8 mouse cellular contexts compared by ENCODE assay signal in the genomic region with DNA sequence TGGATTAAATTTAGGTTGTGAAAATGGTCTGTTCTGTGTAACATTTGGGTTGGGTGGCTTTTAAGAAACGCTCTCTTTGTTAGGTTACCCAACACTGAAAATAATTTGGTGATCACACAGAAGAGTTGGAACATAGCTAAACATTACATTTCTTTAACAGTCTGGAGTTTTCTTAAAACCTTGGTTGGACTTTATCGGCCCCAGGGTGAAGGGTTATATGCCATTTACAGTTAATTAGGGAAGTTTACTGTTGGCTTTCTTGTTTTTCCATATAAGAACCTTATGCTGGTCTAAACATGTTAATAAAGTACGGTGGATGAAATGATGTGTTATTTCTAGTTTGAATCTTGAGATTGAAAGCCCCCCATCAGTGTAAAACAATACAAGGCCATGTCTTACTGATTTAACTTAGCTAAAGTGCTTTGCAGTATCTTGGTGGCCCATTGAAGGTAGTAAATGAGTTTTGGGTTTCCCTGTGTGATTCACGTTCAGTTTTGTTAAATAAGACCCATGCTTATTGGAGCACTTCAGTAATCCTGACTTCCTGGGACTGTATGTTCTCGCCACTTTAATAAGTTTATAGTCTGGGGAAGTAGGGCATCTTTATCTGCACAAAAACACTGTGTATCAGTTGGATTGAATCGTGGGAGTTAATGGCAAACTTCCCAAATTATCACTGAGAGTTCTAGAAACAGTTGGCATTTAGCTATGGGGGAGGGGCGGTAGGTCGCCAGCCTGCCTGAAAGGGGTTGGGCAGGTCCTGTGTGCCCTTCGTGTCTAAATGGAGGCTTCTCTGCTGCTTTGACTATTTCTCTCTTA. TPM values are rescaled to one million over a fixed set of nuclear protein-coding genes. Genes with fewer than 3 reads are reported as not detected.
DNase-seq lines count a peak whose midpoint lies in the region; ATAC-seq and TF ChIP-seq lines count a peak whose summit lies in the region.

No protein-coding gene starts in this region.

- no peak for ATAC-seq in liver, embryonic 13.5 days (ENCODE audit: low read depth)
- no peak for ATAC-seq in neural tube, embryonic 15.5 days (ENCODE audit: low FRiP score)

- H3K36me3 ChIP-seq in kidney, adult 2 months (ENCODE audit: control insufficient read depth, insufficient read depth, low read length), result no peaks in the 10 kb centered on the region
- no peaks in the 10 kb centered on the region; the same call in 1 of the 2 replicates for H3K36me3 ChIP-seq in liver, embryonic 13.5 days
- no peaks in the 10 kb centered on the region for H3K36me3 ChIP-seq in neural tube, embryonic 15.5 days

- no peak overlapping the region for H3K27ac ChIP-seq in cerebellum, adult 2 months (ENCODE audit: insufficient read depth, low read length)
- H3K27ac ChIP-seq in kidney, adult 2 months (ENCODE audit: insufficient read depth, low read depth, low read length), result peak overlapping the region; percentile 96; the same call in 1 of the 2 replicates
- H3K27ac ChIP-seq in liver, embryonic 13.5 days, result peak overlapping the region; percentile 91
- peak overlapping the region; percentile 99 for H3K27ac ChIP-seq in neural tube, embryonic 15.5 days (replicated peaks)

- peak overlapping the region; percentile 70 for H3K4me3 ChIP-seq in cerebellum, adult 2 months (replicated peaks; ENCODE audit: insufficient read depth, low read depth, low read length)
- peak overlapping the region; percentile 8; the same call in 1 of the 2 replicates for H3K4me3 ChIP-seq in kidney, adult 2 months (ENCODE audit: insufficient read depth, low read depth, low read length)
- H3K4me3 ChIP-seq in liver, embryonic 13.5 days (replicated peaks), result peak overlapping the region; percentile 90
- peak overlapping the region; percentile 89 for H3K4me3 ChIP-seq in neural tube, embryonic 15.5 days (replicated peaks)

- WGBS in cerebellum, adult 2 months, result 11% methylated on average over 9 of the region's 9 CpGs
- WGBS in kidney, adult 2 months, result 10% methylated on average over 9 of the region's 9 CpGs
- WGBS in liver, embryonic 13.5 days (ENCODE audit: insufficient replicate concordance), result 3% methylated on average over 9 of the region's 9 CpGs
- 3% methylated on average over 9 of the region's 9 CpGs for WGBS in neural tube, embryonic 15.5 days

- H3K4me2 ChIP-seq in liver, embryonic 13.5 days, result peak overlapping the region; percentile 88
- peak overlapping the region; percentile 74 for H3K4me2 ChIP-seq in neural tube, embryonic 15.5 days

- intact Hi-C loops in gastrocnemius, postnatal 14 days (cut with DNase I; ENCODE audit: low total_unique reads), result no loop called here

- DNase-seq in ovary, adult 18-20 months (ENCODE audit: low spot score), result peak; percentile 58
- no peak for DNase-seq in ovary, postnatal 10 days (ENCODE audit: low spot score)
- peak; percentile 38 to 59 for DNase-seq in cerebellum, adult 2 months
- peak; percentile 31 for DNase-seq in gastrocnemius, postnatal 14 days
- peak; percentile 58 for DNase-seq in kidney, adult 2 months
- DNase-seq in liver, embryonic 13.5 days, result peak; percentile 27
- no peak for DNase-seq in spleen, postnatal 14 days (ENCODE audit: low spot score in 2 of 2)

- H3K27me3 ChIP-seq in cerebellum, adult 2 months (ENCODE audit: control insufficient read depth, insufficient read depth, low read length), result no peaks in the 10 kb centered on the region
- no peaks in the 10 kb centered on the region for H3K27me3 ChIP-seq in kidney, adult 2 months (replicated peaks; ENCODE audit: control insufficient read depth, insufficient read depth, low read length)
- H3K27me3 ChIP-seq in liver, embryonic 13.5 days, result no peaks in the 10 kb centered on the region
- no peaks in the 10 kb centered on the region for H3K27me3 ChIP-seq in neural tube, embryonic 15.5 days (replicated peaks)

- H3K9ac ChIP-seq in liver, embryonic 13.5 days, result peak overlapping the region; percentile 92
- H3K9ac ChIP-seq in neural tube, embryonic 15.5 days (replicated peaks), result peak overlapping the region; percentile 84

- TF ChIP-seq POLR2A in cerebellum, adult 2 months (IDR thresholded peaks at IDR 0.05; ENCODE audit: borderline replicate concordance, insufficient read depth, low read length), result no peak
- no peak for TF ChIP-seq POLR2A in kidney, adult 2 months (IDR thresholded peaks at IDR 0.05; ENCODE audit: low read depth, low read length)

- H3K9me3 ChIP-seq in liver, embryonic 13.5 days (replicated peaks), result no peaks in the 10 kb centered on the region
- no peaks in the 10 kb centered on the region for H3K9me3 ChIP-seq in neural tube, embryonic 15.5 days (replicated peaks)

- TF ChIP-seq CTCF in cerebellum, adult 2 months (IDR thresholded peaks at IDR 0.05; ENCODE audit: borderline replicate concordance, insufficient read depth, low read depth, low read length), result no peak
- no peak for TF ChIP-seq CTCF in kidney, adult 2 months (conservative IDR thresholded peaks at IDR 0.05; ENCODE audit: insufficient read depth, insufficient read length, low read depth, low read length)

- H3K4me1 ChIP-seq in cerebellum, adult 2 months (ENCODE audit: control insufficient read depth, insufficient read depth, low read length), result peaks cover 11% of the 10 kb centered on the region
- peaks cover 29% of the 10 kb centered on the region for H3K4me1 ChIP-seq in kidney, adult 2 months (ENCODE audit: control insufficient read depth, insufficient read depth, low read length)
- peaks cover 63% of the 10 kb centered on the region for H3K4me1 ChIP-seq in liver, embryonic 13.5 days (replicated peaks)
- H3K4me1 ChIP-seq in neural tube, embryonic 15.5 days, result peaks cover 49% of the 10 kb centered on the region

RNA-seq across cellular contexts. Expression of a gene that starts 1.4 kb away (rescaled TPM):
- polyA plus RNA-seq in cerebellum, adult 2 months (2012; rRNA removed), result 40.0 and 43.6 TPM in 2 replicates
- total RNA-seq in gastrocnemius, postnatal 14 days (2021), result 10 to 100 TPM; 49.8 to 65.4 TPM
- 22.3 and 26.7 TPM in 2 replicates for polyA plus RNA-seq in kidney, adult 2 months (2012; rRNA removed)
- 5.0 and 8.5 TPM in 2 replicates for polyA plus RNA-seq in liver, embryonic 13.5 days (2015; fragmentation: Nextera tagmentation; extraction: Ambion mirVana)
- 16.1 and 18.3 TPM in 2 replicates for polyA plus RNA-seq in neural tube, embryonic 15.5 days (2015; fragmentation: Nextera tagmentation; extraction: Ambion mirVana)

Comparison
In these comparisons a context has a peak if more than half of its experiments do, and no peak if none do; other contexts are left out.
1. DNase-seq: peak in ovary, adult 18-20 months (single experiment), cerebellum, adult 2 months (2 of 2), gastrocnemius, postnatal 14 days (single experiment), kidney, adult 2 months (single experiment) and liver, embryonic 13.5 days (single experiment); none in ovary, postnatal 10 days (single experiment) and spleen, postnatal 14 days (0 of 2).
2. H3K4me3 ChIP-seq: peak in every context shown above with its lines; median percentile 90 in liver, embryonic 13.5 days; 89 in neural tube, embryonic 15.5 days; 70 in cerebellum, adult 2 months; 8 in kidney, adult 2 months.